Mouse (Mus musculus): ENCODE results near the gene Cnih1. TPM values are rescaled to one million over a fixed set of nuclear protein-coding genes. Genes with fewer than 3 reads are reported as not detected.

The Cnih1 gene
- total RNA-seq (2023): 10 to 100 TPM; 20.8 to 24.3 TPM

GRCm38 (mm10) chr14:46787787-46788504 is at the start of gene Cnih1:
Cnih1 (minus strand) TSS chr14:46788411.

GRCm38 (mm10) chr14:46831837-46832333 is 43.7 kb upstream of the Cnih1 start, which contains the start of gene Cgrrf1:
Cgrrf1 (plus strand) TSS chr14:46832125.

GRCm38 (mm10) chr14:46821873-46822716 is 33.9 kb upstream of the Cnih1 start, which contains the start of gene Gmfb:
Gmfb (minus strand) TSS chr14:46822242.

GRCm38 (mm10) chr14:46760355-46761029 is 27.7 kb downstream of the Cnih1 start, which contains the start of gene Cdkn3:
Cdkn3 (plus strand) TSS chr14:46760541.

Other genes with a start within 250 kb of the Cnih1 start
- 10 to 100 TPM; 35.2 to 43.6 TPM for gene Cdkn3, start 27.9 kb downstream of the Cnih1 start, total RNA-seq (2023)
- gene Gmfb, start 33.8 kb upstream of the Cnih1 start, total RNA-seq (2023): 10 to 100 TPM; 80.7 to 84.5 TPM
- 10 to 100 TPM; 27.1 to 27.6 TPM for gene Cgrrf1, start 43.7 kb upstream of the Cnih1 start, total RNA-seq (2023)
- gene Samd4, start 94.4 kb upstream of the Cnih1 start, total RNA-seq (2023): under 1 TPM; 0.16 to 0.79 TPM

All from neutrophil, adult 59 days (primary cell).